Mouse (Mus musculus) heart, postnatal 0 days (tissue): ENCODE data around the gene Adgrg5. TPM values are rescaled to one million over a fixed set of nuclear protein-coding genes. Genes with fewer than 3 reads are reported as not detected.

Source experiments
- ATAC-seq: fragments of 200-750 bp; cut with Nextera tagmentation; 2 replicates; pipeline ENCODE4 v1.8.0; 2017; ENCODE audit warnings: low read depth, moderate number of reproducible peaks, moderate library complexity; ENCODE audit not compliant: insufficient read depth
- DNase-seq: peaks from one replicate; pipeline ENCODE4 v3.0.0-alpha.2; 2016; ENCODE audit warnings: low spot score
- H3K27ac ChIP-seq: fragments of 300-500 bp; sonication (generic); 2 replicates; pipeline ENCODE4 v1.5.1; 2014; ENCODE audit warnings: low read depth, mild to moderate bottlenecking
- H3K27me3 ChIP-seq: fragments of 300-500 bp; sonication (generic); 2 replicates; pipeline ENCODE4 v1.6.1; 2014; ENCODE audit warnings: low read length, mixed read lengths; ENCODE audit not compliant: control insufficient read depth, insufficient read depth
- H3K36me3 ChIP-seq: fragments of 300-500 bp; sonication (generic); replicated peaks from 2 replicates; pipeline ENCODE4 v1.6.1; 2014; ENCODE audit warnings: low read length, mixed read lengths; ENCODE audit not compliant: control insufficient read depth, insufficient read depth
- H3K4me1 ChIP-seq: fragments of 300-500 bp; sonication (generic); 2 replicates; pipeline ENCODE4 v1.6.1; 2014; ENCODE audit warnings: antibody characterized with exemption; ENCODE audit not compliant: control insufficient read depth, insufficient read depth
- H3K4me2 ChIP-seq: fragments of 300-500 bp; sonication (generic); 2 replicates; pipeline ENCODE4 v1.6.1; 2014; ENCODE audit warnings: low read depth, mild to moderate bottlenecking, low read length, moderate library complexity
- H3K4me3 ChIP-seq: fragments of 300-500 bp; sonication (generic); 2 replicates; pipeline ENCODE4 v1.5.1; 2014; ENCODE audit warnings: low read depth, low read length
- H3K9ac ChIP-seq: fragments of 300-500 bp; sonication (generic); replicated peaks from 2 replicates; pipeline ENCODE4 v1.6.1; 2014; ENCODE audit warnings: low read depth, low read length, mixed read lengths
- H3K9me3 ChIP-seq: fragments of 300-500 bp; sonication (generic); replicated peaks from 2 replicates; pipeline ENCODE4 v1.6.1; 2016; ENCODE audit warnings: low read length; ENCODE audit not compliant: control insufficient read depth
- CTCF ChIP-seq: IDR thresholded peaks from 2 replicates; pipeline ENCODE4 v1.5.1; 2016; ENCODE audit warnings: antibody characterized with exemption, control low read depth, low read depth
- EP300 ChIP-seq: IDR thresholded peaks from 2 replicates; pipeline ENCODE4 v1.6.1; 2016; ENCODE audit warnings: antibody characterized with exemption, low read depth
- WGBS: fragments of 180-500 bp; shearing (Covaris S2); extraction: QIAGEN DNeasy Blood & Tissue Kit; methylation state at CpG from one replicate; pipeline ENCODE4 v1.1.7; 2014; 5-methylcytosine and 5-hydroxymethylcytosine counted together
- polyA plus RNA-seq: library from polyadenylated mRNA; unstranded; fragments of >200 nt; fragmentation: Nextera tagmentation; extraction: Ambion mirVana; gene quantifications from 2 replicates; pipeline ENCODE4 v1.2.1, GENCODE M21; 2015
- total RNA-seq: library from RNA; depleted of rRNA; stranded (reverse); fragments of >200 nt; gene quantifications from 2 replicates; pipeline ENCODE4 v1.2.3, GENCODE M21; 2014; ENCODE audit warnings: low replicate concordance; rRNA removed

Adgrg5 gene
- total and polyA plus RNA-seq, 2 experiments from 2014 or later = 0.15 TPM; not detected in 1

DNA sequence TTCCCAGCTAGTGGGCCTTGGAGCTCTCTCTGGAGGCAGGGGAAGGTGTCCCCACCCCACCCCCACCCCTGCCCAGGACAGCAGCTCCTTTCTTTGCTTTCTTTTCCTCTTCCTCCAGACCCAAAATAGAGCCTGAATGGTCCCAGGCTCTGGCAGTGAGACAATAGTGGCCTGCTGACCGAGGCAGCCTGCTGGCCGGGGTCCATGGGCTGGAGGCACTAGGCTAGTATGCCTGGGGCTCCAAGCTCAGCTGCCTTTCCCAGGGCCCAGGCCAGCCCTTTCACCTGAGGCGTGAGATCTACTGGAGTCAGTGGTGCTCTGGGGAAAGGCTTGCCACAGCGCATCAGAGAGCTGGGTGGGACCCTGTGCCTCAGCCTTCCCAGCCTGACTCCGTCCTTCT, 69.0 kb downstream of the Adgrg5 start:
- no peaks in the 10 kb centered on the region for H3K36me3 ChIP-seq
- no peak overlapping the region for H3K9ac ChIP-seq
- no peaks in the 10 kb centered on the region for H3K9me3 ChIP-seq
- no peak overlapping the region for H3K4me2 ChIP-seq
- 36% methylated on average over 5 of the region's 5 CpGs for WGBS
- DNase-seq (no peak), ATAC-seq (peak; percentile 45)
- TF ChIP-seq EP300 = 0 out of 2 replicates have a peak, but pooled peaks have one; percentile 47
- no peak for TF ChIP-seq CTCF
- peaks cover 41% of the 10 kb centered on the region for H3K4me1 ChIP-seq
- no peak overlapping the region for H3K4me3 ChIP-seq
- H3K27ac ChIP-seq = peak overlapping the region; percentile 77
- no peaks in the 10 kb centered on the region for H3K27me3 ChIP-seq

Other genes with a start within 250 kb of the Adgrg5 start
- 1.7 and 5.0 TPM in 2 replicates for gene Pllp, start 227.4 kb upstream of the Adgrg5 start, total RNA-seq
- gene Pllp, start 227.4 kb upstream of the Adgrg5 start, polyA plus RNA-seq = 0.21 and 0.36 TPM in 2 replicates
- gene Ccl22, start 178.1 kb upstream of the Adgrg5 start, total RNA-seq = 1.7 TPM in 1 of 2 replicates, not detected in the other
- gene Ccl22, start 178.1 kb upstream of the Adgrg5 start, polyA plus RNA-seq = not detected in 2 replicates
- 2.3 and 6.2 TPM in 2 replicates for gene Cx3cl1, start 151.7 kb upstream of the Adgrg5 start, total RNA-seq
- 3.3 and 4.1 TPM in 2 replicates for gene Cx3cl1, start 151.7 kb upstream of the Adgrg5 start, polyA plus RNA-seq
- gene Ccl17, start 113.2 kb upstream of the Adgrg5 start, total RNA-seq = not detected in 2 replicates
- gene Ccl17, start 113.2 kb upstream of the Adgrg5 start, polyA plus RNA-seq = 0.25 TPM in 1 of 2 replicates, not detected in the other
- 620 and 677 TPM in 2 replicates for gene Coq9, start 85.4 kb upstream of the Adgrg5 start, total RNA-seq
- 290 and 300 TPM in 2 replicates for gene Coq9, start 85.4 kb upstream of the Adgrg5 start, polyA plus RNA-seq
- gene Ciapin1, start 85.3 kb upstream of the Adgrg5 start, total RNA-seq = 41.6 and 80.6 TPM in 2 replicates
- gene Ciapin1, start 85.3 kb upstream of the Adgrg5 start, polyA plus RNA-seq = 84.0 and 92.2 TPM in 2 replicates
- gene Polr2c, start 66.2 kb upstream of the Adgrg5 start, total RNA-seq = 96.3 and 112 TPM in 2 replicates
- 117 and 121 TPM in 2 replicates for gene Polr2c, start 66.2 kb upstream of the Adgrg5 start, polyA plus RNA-seq
- gene Dok4, start 47.4 kb upstream of the Adgrg5 start, total RNA-seq = 43.4 and 59.1 TPM in 2 replicates
- 27.7 and 28.7 TPM in 2 replicates for gene Dok4, start 47.4 kb upstream of the Adgrg5 start, polyA plus RNA-seq
- 12.4 and 24.7 TPM in 2 replicates for gene Ccdc102a, start 5.6 kb upstream of the Adgrg5 start, total RNA-seq
- gene Ccdc102a, start 5.6 kb upstream of the Adgrg5 start, polyA plus RNA-seq = 10.1 and 10.6 TPM in 2 replicates
- 8.0 and 19.2 TPM in 2 replicates for gene Adgrg1, start 51.1 kb downstream of the Adgrg5 start, total RNA-seq
- gene Adgrg1, start 51.1 kb downstream of the Adgrg5 start, polyA plus RNA-seq = 5.6 and 6.6 TPM in 2 replicates
- 4.4 and 5.4 TPM in 2 replicates for gene Adgrg3, start 94.0 kb downstream of the Adgrg5 start, total RNA-seq
- 2.7 and 2.8 TPM in 2 replicates for gene Adgrg3, start 94.0 kb downstream of the Adgrg5 start, polyA plus RNA-seq
- gene Drc7, start 131.4 kb downstream of the Adgrg5 start, total RNA-seq = not detected in 2 replicates
- 0.12 TPM in 1 of 2 replicates, not detected in the other for gene Drc7, start 131.4 kb downstream of the Adgrg5 start, polyA plus RNA-seq
- gene Katnb1, start 157.5 kb downstream of the Adgrg5 start, total RNA-seq = 10.7 and 20.5 TPM in 2 replicates
- gene Katnb1, start 157.5 kb downstream of the Adgrg5 start, polyA plus RNA-seq = 8.2 and 10.2 TPM in 2 replicates